Mouse (Mus musculus): Measurements from ENCODE around the gene Snf8. TPM values are rescaled to one million over a fixed set of nuclear protein-coding genes. Genes with fewer than 3 reads are reported as not detected.

Snf8 gene
- polyA plus RNA-seq, 1 experiment from 2014 or later = 106 TPM

DNA sequence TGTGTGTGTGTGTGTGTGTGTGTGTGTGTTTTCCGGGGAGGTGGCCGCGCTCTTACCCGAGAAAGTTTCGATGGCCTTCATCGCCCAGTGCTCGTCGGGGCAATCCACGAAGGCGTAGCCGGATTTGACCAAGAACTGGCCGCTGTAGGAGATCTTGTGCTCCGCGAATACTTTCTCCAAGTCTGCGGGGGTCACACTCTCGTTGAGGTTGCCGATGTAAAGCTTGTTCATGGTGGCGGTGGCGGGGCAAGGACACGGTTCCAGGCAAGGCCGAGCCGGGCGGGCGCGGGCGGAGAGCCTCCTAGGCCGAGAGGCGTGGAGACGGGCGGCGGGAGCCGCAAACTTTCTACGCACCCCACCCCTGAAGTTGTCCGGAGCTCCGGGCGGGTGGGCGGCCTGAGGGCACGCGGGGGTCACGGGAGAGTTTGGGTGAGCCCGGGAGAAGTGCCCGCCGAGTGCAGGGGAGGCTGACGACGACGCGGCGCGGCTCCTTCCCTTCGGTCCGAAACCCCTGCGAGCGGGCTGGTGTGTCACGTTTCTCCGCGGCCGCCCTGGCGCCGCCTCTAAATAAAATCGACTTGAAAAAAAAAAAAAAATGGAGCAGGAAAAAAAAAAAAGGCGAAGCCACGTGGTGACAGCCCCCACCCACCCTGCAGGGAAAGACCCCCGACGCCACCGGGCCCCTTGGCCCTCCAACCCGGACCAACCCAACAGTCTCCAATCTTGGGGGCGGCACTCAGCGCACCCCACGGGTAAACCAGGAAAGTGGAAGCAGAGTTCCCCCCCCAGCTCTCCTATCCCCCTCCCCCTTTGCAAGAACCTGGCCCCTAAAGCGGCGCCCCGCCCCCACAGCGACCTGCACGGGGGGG lies 29.0 kb upstream of the Snf8 start, which contains the start of gene Igf2bp1:
TSS of gene Igf2bp1 (minus strand) at position 538 of the 869 bp plus-strand sequence.
- Histone ChIP-seq H3K27me3 (replicated peaks; ENCODE audit: low read depth, poor library complexity, severe bottlenecking) (no peaks in the 10 kb centered on the region), H3K9me3 (no peaks in the 10 kb centered on the region), H3K4me1 (peaks cover 53% of the 10 kb centered on the region), H3K36me3 (replicated peaks) (peaks cover 14% of the 10 kb centered on the region), H3K27ac (replicated peaks) (peak within 1 kb of the TSS; percentile 99), H3K4me3 (peak within 1 kb of the TSS; percentile 85)
- under 1% methylated on average over 70 of the region's 74 CpGs for WGBS
- DNase-seq (ENCODE audit: low spot score) = peak; percentile 92

DNA sequence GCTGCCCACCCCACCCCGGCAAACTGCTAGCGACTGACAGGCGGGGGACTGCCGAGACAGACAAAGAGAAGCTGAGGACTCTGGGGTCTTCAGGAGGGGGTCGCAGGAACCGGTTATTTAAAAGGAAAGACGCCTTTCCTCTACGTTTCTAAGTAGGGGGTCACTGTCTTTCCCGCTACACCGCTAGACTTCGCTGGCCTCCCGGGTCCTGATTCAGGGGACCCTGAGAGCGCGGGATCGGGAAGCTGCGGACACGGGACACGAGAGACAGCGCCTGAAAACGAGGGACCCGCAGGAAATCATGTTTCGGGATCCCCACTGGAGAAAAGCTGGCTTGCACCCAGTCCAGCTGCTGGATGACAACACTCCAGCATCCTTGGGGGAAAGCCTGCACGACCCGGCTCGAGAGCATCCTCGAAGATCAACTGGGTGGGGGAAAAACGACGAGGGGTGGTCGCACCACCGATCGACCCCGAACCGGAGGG lies 28.3 kb upstream of the Snf8 start:
- peaks cover 8% of the 10 kb centered on the region for H3K36me3 ChIP-seq (replicated peaks)
- H3K9me3 ChIP-seq = no peaks in the 10 kb centered on the region
- DNase-seq (ENCODE audit: low spot score) = no peak
- no peaks in the 10 kb centered on the region for H3K27me3 ChIP-seq (replicated peaks; ENCODE audit: low read depth, poor library complexity, severe bottlenecking)
- under 1% methylated on average over 33 of the region's 33 CpGs for WGBS
- peaks cover 53% of the 10 kb centered on the region for H3K4me1 ChIP-seq
- H3K27ac ChIP-seq (replicated peaks) = peak overlapping the region; percentile 99
- H3K4me3 ChIP-seq = peak overlapping the region; percentile 85

DNA sequence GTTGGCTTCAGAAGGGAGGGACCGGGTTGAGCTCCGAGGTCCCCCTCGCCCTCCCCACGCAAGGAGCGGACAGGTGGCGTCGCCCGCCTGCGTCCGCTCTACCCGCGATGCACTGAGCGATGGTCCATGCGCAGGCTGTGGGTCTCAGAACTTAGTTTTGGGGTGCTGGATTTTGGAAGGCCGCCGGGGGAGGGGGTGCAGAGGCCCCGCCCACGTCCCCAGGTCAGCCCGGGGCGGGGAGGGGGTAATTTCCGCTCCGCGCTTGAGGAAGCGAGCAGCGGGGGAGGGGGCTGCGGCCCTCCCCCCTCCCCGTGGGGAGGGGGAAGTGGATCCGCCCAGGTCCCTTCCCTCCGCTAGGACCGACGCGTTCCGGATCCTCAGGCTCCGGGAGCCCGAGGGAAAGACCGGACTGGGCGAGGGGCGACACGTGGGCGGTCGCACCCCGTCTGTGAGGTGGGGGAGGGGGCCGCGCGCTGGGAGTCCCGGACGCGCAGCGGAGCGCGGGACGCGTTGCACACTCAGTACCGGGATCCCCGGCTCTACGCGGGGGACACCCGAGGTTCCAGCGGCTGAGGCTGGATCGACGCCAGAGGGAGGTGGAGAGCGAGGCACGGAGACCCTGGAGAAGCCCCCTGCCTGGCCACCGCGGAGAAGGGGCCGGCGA lies 27.7 kb upstream of the Snf8 start:
- Histone ChIP-seq H3K27me3 (replicated peaks; ENCODE audit: low read depth, poor library complexity, severe bottlenecking) (no peaks in the 10 kb centered on the region), H3K4me1 (peaks cover 53% of the 10 kb centered on the region), H3K9me3 (no peaks in the 10 kb centered on the region), H3K36me3 (replicated peaks) (peaks cover 5% of the 10 kb centered on the region), H3K4me3 (peak overlapping the region; percentile 85), H3K27ac (replicated peaks) (peak overlapping the region; percentile 99)
- DNase-seq (ENCODE audit: low spot score) = peak; percentile 94
- WGBS = under 1% methylated on average over 66 of the region's 67 CpGs

DNA sequence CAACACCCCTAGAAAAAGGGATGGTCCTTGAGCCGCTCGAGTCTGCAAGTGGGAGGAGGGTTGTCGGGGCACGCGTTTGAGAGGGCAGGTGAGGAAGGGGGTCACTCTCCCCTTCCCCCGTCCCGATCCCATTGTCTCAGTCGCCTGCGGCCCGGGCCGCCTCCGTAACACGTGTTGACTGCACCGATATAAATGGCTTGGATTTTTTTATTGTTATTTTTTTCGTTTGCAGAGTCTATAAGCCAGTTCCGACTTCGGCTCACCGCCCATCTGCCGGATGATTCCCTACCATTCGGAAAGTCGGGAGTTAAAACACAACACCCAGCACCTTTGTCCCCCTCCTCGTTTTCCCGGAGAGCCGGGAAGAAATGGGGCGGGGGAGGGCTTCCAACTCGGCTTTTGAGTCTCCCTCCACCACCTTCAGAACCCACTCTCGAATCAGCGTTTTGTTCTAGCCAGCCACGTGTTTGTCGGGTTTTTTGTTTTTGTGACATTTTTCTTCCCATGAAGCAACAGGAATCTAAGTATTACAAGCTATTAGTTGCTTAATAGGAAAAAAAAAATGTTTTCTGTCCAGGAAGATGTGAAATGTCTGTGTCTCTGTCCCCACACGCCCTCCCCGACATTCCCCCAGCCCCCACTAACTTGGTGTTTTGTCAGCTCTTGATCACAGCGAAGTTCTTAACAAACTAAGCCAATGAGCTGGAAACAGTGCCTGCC lies 27.0 kb upstream of the Snf8 start:
- no peaks in the 10 kb centered on the region for H3K9me3 ChIP-seq
- peaks cover 5% of the 10 kb centered on the region for H3K36me3 ChIP-seq (replicated peaks)
- H3K27ac ChIP-seq (replicated peaks) = peak overlapping the region; percentile 99
- peak; percentile 77 for DNase-seq (ENCODE audit: low spot score)
- H3K4me1 ChIP-seq = peaks cover 53% of the 10 kb centered on the region
- no peaks in the 10 kb centered on the region for H3K27me3 ChIP-seq (replicated peaks; ENCODE audit: low read depth, poor library complexity, severe bottlenecking)
- H3K4me3 ChIP-seq = peak overlapping the region; percentile 85
- under 1% methylated on average over 33 of the region's 33 CpGs for WGBS

DNA sequence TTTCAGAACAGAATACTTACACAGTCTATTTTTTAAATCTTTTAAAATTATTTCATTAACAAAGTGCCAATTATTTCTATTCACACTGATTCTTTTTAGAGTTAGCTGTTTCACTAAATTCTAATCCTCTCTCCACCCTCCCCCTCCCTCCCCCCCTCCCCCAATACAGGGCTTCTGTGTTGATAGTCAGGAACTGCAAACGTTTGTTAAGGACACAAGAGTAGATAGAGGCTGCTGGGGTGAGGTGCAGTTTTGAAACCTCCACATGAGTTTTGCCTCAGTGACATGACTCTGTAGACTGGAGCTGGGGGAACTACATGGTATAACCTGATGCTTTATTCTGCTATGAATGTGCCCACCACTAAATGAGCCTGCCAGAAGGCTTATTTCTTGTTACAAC lies 25.9 kb upstream of the Snf8 start:
- Histone ChIP-seq H3K4me3 (peak overlapping the region; percentile 85), H3K36me3 (replicated peaks) (no peaks in the 10 kb centered on the region), H3K27ac (replicated peaks) (peak overlapping the region; percentile 30; the same call in 1 of the 2 replicates), H3K27me3 (replicated peaks; ENCODE audit: low read depth, poor library complexity, severe bottlenecking) (no peaks in the 10 kb centered on the region), H3K9me3 (no peaks in the 10 kb centered on the region), H3K4me1 (peaks cover 49% of the 10 kb centered on the region)
- DNase-seq (ENCODE audit: low spot score) = peak; percentile 39
- 0% methylated on average over 1 of the region's 1 CpGs for WGBS

DNA sequence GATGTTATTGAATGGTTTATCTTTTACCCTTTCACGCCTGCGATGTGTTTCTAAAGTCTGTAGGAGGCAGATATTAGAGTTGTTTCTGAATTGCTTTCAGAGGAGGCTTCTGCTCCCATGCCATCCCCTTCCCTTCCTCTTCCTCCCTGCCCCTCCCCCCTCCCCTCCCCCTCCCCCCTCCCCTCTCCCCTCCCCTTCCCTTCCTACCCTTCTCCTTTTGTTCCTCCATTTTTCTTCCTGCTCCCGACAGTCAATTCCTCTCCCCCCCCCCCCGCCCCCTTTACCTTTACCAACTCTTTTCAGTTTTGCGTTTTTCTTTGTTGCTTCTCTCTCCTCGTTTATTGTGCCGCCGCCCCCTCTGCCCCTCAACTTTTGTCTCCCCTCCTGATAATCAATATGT lies 22.7 kb upstream of the Snf8 start:
- Histone ChIP-seq H3K27ac (replicated peaks) (peak overlapping the region; percentile 83), H3K9me3 (no peaks in the 10 kb centered on the region), H3K4me1 (peaks cover 52% of the 10 kb centered on the region), H3K4me3 (peak overlapping the region; percentile 45), H3K36me3 (replicated peaks) (no peaks in the 10 kb centered on the region), H3K27me3 (replicated peaks; ENCODE audit: low read depth, poor library complexity, severe bottlenecking) (no peaks in the 10 kb centered on the region)
- WGBS = 4% methylated on average over 6 of the region's 8 CpGs
- DNase-seq (ENCODE audit: low spot score) = peak; percentile 68

DNA sequence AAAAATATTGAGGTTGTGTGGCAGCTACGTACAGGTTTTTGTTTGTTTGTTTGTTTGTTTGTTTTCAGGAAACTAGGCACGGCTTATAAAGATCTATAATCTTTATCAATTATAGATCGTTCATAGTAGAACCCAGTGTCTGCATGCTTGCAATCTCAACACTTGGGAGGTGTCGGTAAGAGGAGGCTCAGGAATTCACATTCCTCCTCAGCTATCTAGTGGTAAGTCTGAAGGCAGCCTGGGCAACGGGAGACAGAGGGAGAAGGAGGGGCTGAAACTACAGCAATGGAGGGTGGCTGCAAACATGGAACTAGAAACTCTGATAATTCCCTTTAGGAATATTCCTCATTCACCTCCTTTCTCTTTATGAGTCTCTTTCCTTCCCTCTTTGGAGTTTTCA lies 19.3 kb upstream of the Snf8 start:
- Histone ChIP-seq H3K4me3 (no peak overlapping the region), H3K36me3 (replicated peaks) (no peaks in the 10 kb centered on the region), H3K27me3 (replicated peaks; ENCODE audit: low read depth, poor library complexity, severe bottlenecking) (no peaks in the 10 kb centered on the region), H3K9me3 (no peaks in the 10 kb centered on the region), H3K4me1 (peaks cover 46% of the 10 kb centered on the region), H3K27ac (replicated peaks) (no peak overlapping the region)
- WGBS = 53% methylated on average over 5 of the region's 5 CpGs
- no peak for DNase-seq (ENCODE audit: low spot score)

DNA sequence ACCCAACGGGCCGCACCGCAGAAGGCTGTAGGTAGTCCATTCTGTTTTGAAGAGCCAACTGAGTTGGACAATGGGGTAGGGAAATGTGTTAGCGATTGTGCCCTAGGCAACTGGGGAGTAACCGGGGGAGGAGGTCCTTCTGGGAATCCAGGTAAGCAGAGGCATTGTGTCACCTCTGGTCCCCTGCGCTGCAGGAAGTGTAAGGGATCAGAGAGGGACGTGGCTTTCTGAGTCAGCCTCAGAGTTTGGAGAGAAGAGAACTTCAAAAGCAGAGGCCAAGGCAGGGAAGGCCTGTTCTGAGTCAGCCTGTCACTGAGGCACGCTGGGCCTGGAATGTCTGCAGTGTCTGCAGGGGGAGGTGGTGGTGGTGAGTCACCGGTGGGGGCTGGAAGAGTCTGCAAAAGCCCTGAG lies 16.7 kb upstream of the Snf8 start:
- WGBS = 13% methylated on average over 9 of the region's 9 CpGs
- DNase-seq (ENCODE audit: low spot score) = peak; percentile 50
- Histone ChIP-seq H3K36me3 (replicated peaks) (no peaks in the 10 kb centered on the region), H3K27ac (replicated peaks) (peak overlapping the region; percentile 21), H3K4me3 (no peak overlapping the region), H3K27me3 (replicated peaks; ENCODE audit: low read depth, poor library complexity, severe bottlenecking) (no peaks in the 10 kb centered on the region), H3K9me3 (no peaks in the 10 kb centered on the region), H3K4me1 (peaks cover 21% of the 10 kb centered on the region)

DNA sequence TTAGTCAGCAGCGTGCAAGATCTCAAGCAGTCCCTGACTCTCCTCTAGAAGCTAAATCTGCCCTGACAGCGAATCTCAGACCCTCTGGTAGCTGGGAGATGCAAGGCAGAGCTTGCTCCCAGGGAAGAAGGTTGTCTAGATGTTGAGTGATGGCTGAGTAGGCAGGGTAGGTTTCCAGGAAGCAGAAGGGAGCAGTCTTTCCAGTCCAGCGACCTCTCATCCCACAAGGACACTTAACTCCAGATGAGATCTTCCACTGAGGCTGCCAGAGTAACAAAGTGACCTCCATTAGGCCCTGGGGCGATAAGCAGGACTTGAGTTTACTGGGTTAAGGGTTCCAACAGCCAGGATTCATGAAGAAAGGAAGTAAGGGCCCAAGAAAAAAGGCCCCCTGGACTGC lies 14.1 kb upstream of the Snf8 start:
- peaks cover 15% of the 10 kb centered on the region for H3K4me1 ChIP-seq
- H3K9me3 ChIP-seq = no peaks in the 10 kb centered on the region
- no peak overlapping the region for H3K4me3 ChIP-seq
- no peak overlapping the region for H3K27ac ChIP-seq (replicated peaks)
- H3K36me3 ChIP-seq (replicated peaks) = no peaks in the 10 kb centered on the region
- DNase-seq (ENCODE audit: low spot score) = no peak
- no peaks in the 10 kb centered on the region for H3K27me3 ChIP-seq (replicated peaks; ENCODE audit: low read depth, poor library complexity, severe bottlenecking)
- WGBS = 66% methylated on average over 4 of the region's 4 CpGs

DNA sequence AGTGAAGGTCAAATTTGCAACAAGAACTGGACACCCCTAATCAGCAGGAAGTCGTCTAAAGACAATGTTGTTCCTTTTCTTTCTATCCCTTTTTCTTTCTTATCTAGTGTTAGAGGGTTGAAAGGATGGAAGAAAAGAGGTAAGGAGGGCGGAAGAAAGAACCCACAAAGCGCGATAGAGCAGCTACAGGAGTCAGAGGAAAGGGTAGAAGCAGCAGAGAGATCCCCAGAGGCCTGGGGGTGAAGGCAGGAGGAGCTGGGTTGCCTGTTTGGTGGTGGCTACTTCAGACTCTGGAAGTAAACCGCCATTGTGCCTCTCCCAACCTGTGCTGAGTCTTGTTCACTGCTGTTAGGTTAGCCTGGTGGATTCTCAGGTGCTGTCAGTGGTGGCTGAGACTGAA lies 6.6 kb upstream of the Snf8 start:
- Histone ChIP-seq H3K4me1 (no peaks in the 10 kb centered on the region), H3K4me3 (no peak overlapping the region), H3K9me3 (no peaks in the 10 kb centered on the region), H3K27ac (replicated peaks) (no peak overlapping the region), H3K27me3 (replicated peaks; ENCODE audit: low read depth, poor library complexity, severe bottlenecking) (peaks cover 3% of the 10 kb centered on the region; the same call in 1 of the 2 replicates), H3K36me3 (replicated peaks) (no peaks in the 10 kb centered on the region)
- no peak for DNase-seq (ENCODE audit: low spot score)
- WGBS = 69% methylated on average over 5 of the region's 5 CpGs

DNA sequence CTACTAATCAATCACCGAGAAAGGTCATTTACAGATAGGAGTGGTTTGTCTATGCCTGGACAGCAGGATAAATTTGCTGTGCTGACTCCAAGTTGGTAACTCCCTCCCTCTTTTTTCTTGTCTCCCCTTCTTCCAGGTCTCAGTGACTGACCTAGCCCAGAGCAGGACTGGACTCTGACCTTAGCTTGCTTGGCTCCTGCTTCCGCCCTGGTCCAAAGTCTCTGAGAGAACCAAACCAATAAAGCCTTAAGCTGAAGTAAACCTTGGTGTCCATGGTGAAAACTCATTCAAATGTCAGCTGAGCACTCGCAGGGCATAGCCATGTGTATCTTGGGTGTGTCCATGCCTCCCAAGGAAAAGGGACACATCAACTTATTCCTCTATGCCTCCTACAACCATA lies 4.1 kb upstream of the Snf8 start:
- no peak for DNase-seq (ENCODE audit: low spot score)
- no peak overlapping the region for H3K27ac ChIP-seq (replicated peaks)
- peaks cover 3% of the 10 kb centered on the region; the same call in 1 of the 2 replicates for H3K27me3 ChIP-seq (replicated peaks; ENCODE audit: low read depth, poor library complexity, severe bottlenecking)
- H3K9me3 ChIP-seq = no peaks in the 10 kb centered on the region
- H3K4me1 ChIP-seq = peaks cover 12% of the 10 kb centered on the region
- no peaks in the 10 kb centered on the region for H3K36me3 ChIP-seq (replicated peaks)
- H3K4me3 ChIP-seq = no peak overlapping the region
- WGBS = 90% methylated on average over 3 of the region's 3 CpGs

DNA sequence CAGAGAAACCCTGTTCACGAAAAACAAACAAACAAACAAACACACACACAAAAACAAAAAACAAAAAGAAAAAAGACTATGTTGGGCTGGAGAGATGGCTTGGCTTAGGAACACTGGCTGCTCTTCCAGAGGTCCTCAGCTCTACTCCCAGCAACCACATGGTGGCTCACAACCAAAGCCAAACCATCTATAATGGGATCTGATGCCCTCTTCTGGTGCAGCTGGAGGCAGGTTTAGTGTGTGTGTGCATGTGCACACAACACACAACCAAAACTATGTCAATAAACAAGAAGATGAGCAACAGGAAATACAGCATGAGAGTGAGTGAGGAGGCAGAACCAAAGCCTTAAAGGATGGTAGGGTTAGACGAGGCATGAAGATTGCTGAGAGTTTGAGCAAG lies 3.0 kb upstream of the Snf8 start:
- H3K9me3 ChIP-seq = no peaks in the 10 kb centered on the region
- H3K4me3 ChIP-seq = no peak overlapping the region
- peaks cover 3% of the 10 kb centered on the region for H3K36me3 ChIP-seq (replicated peaks)
- peaks cover 3% of the 10 kb centered on the region; the same call in 1 of the 2 replicates for H3K27me3 ChIP-seq (replicated peaks; ENCODE audit: low read depth, poor library complexity, severe bottlenecking)
- WGBS = 81% methylated on average over 2 of the region's 2 CpGs
- H3K4me1 ChIP-seq = peaks cover 14% of the 10 kb centered on the region
- no peak for DNase-seq (ENCODE audit: low spot score)
- no peak overlapping the region for H3K27ac ChIP-seq (replicated peaks)

Data from embryonic facial prominence, embryonic 10.5 days (tissue).